Mouse (Mus musculus) heart, embryonic 16.5 days (tissue): Measurements from ENCODE around the gene Rgl3. TPM values are rescaled to one million over a fixed set of nuclear protein-coding genes. Genes with fewer than 3 reads are reported as not detected.
A peak's percentile ranks its signal among the peaks of the same experiment; 100 is the strongest.

Experiments
- ATAC-seq: fragments of 200-750 bp; cut with Nextera tagmentation; replicated peaks from 2 replicates; pipeline ENCODE4 v1.8.0; 2017; ENCODE audit warnings: moderate number of reproducible peaks; ENCODE audit not compliant: insufficient read depth, low FRiP score; ENCODE audit errors: extremely low read depth
- H3K27ac ChIP-seq: fragments of 300-500 bp; sonication (generic); 2 replicates; pipeline ENCODE4 v1.5.1; 2014; ENCODE audit warnings: mild to moderate bottlenecking, low read length, control low read depth, moderate library complexity
- H3K27me3 ChIP-seq: fragments of 300-500 bp; sonication (generic); 2 replicates; pipeline ENCODE4 v1.6.1; 2014; ENCODE audit warnings: low read length, mixed read lengths; ENCODE audit not compliant: control insufficient read depth, insufficient read depth
- H3K36me3 ChIP-seq: fragments of 300-500 bp; sonication (generic); 2 replicates; pipeline ENCODE4 v1.6.1; 2014; ENCODE audit not compliant: control insufficient read depth, insufficient read depth
- H3K4me1 ChIP-seq: fragments of 300-500 bp; sonication (generic); 2 replicates; pipeline ENCODE4 v1.6.1; 2014; ENCODE audit warnings: low read length, mixed read lengths; ENCODE audit not compliant: control insufficient read depth, insufficient read depth
- H3K4me2 ChIP-seq: fragments of 300-500 bp; sonication (generic); 2 replicates; pipeline ENCODE4 v1.6.1; 2014; ENCODE audit warnings: low read depth, mild to moderate bottlenecking, control low read depth, low read length
- H3K4me3 ChIP-seq: fragments of 300-500 bp; sonication (generic); 2 replicates; pipeline ENCODE4 v1.5.1; 2014; ENCODE audit warnings: mild to moderate bottlenecking, control low read depth, low read length
- H3K9ac ChIP-seq: fragments of 300-500 bp; sonication (generic); 2 replicates; pipeline ENCODE4 v1.6.1; 2014; ENCODE audit warnings: low read length, control low read depth
- H3K9me3 ChIP-seq: fragments of 300-500 bp; sonication (generic); replicated peaks from 2 replicates; pipeline ENCODE4 v1.6.1; 2016; ENCODE audit warnings: low read length; ENCODE audit not compliant: control insufficient read depth
- WGBS: fragments of 180-500 bp; shearing (Covaris S2); extraction: QIAGEN DNeasy Blood & Tissue Kit; methylation state at CpG from one replicate; pipeline ENCODE4 v1.1.7; 2014; 5-methylcytosine and 5-hydroxymethylcytosine counted together
- polyA plus RNA-seq: library from polyadenylated mRNA; unstranded; fragments of >200 nt; fragmentation: Nextera tagmentation; extraction: Ambion mirVana; gene quantifications from 2 replicates; pipeline ENCODE4 v1.2.1, GENCODE M21; 2015

The Rgl3 gene
- polyA plus RNA-seq, 1 experiment from 2014 or later = 2.6 TPM

- Histone ChIP-seq H3K27me3 (no peaks in the 10 kb centered on the region), H3K9ac (no peak overlapping the region), H3K4me2 (no peak overlapping the region), H3K4me3 (no peak overlapping the region), H3K9me3 (no peaks in the 10 kb centered on the region), H3K4me1 (no peaks in the 10 kb centered on the region), H3K27ac (no peak overlapping the region), H3K36me3 (peaks cover 56% of the 10 kb centered on the region)
- 90% methylated on average over 13 of the region's 13 CpGs for WGBS
- ATAC-seq = no peak
These were observed 23.5 kb upstream of the Rgl3 start for GRCm38 (mm10) chr9:22012731-22013130.

GRCm38 (mm10) chr9:22011055-22011454, 21.8 kb upstream of the Rgl3 start:
- no peaks in the 10 kb centered on the region for H3K27me3 ChIP-seq
- H3K36me3 ChIP-seq = peaks cover 65% of the 10 kb centered on the region
- H3K9me3 ChIP-seq = no peaks in the 10 kb centered on the region
- H3K27ac ChIP-seq = no peak overlapping the region
- no peak overlapping the region for H3K4me2 ChIP-seq
- no peaks in the 10 kb centered on the region for H3K4me1 ChIP-seq
- no peak overlapping the region for H3K4me3 ChIP-seq
- 86% methylated on average over 5 of the region's 5 CpGs for WGBS
- no peak overlapping the region for H3K9ac ChIP-seq
- no peak for ATAC-seq

GRCm38 (mm10) chr9:22004546-22004945, 15.3 kb upstream of the Rgl3 start:
- ATAC-seq = no peak
- peaks cover 25% of the 10 kb centered on the region for H3K36me3 ChIP-seq
- 88% methylated on average over 12 of the region's 12 CpGs for WGBS

GRCm38 (mm10) chr9:22003163-22003554, 13.9 kb upstream of the Rgl3 start:
- peak; percentile 7; the same call in 1 of the 2 replicates for ATAC-seq
- peaks cover 16% of the 10 kb centered on the region for H3K36me3 ChIP-seq
- H3K4me1 ChIP-seq = peaks cover 12% of the 10 kb centered on the region
- no peaks in the 10 kb centered on the region for H3K9me3 ChIP-seq
- WGBS = under 1% methylated on average over 18 of the region's 18 CpGs
- H3K27me3 ChIP-seq = no peaks in the 10 kb centered on the region
- peak overlapping the region; percentile 91 for H3K4me2 ChIP-seq
- H3K4me3 ChIP-seq = peak overlapping the region; percentile 68
- peak overlapping the region; percentile 44 for H3K27ac ChIP-seq
- H3K9ac ChIP-seq = peak overlapping the region; percentile 73

More at GRCm38 (mm10) chr9:22004546-22004945, 15.3 kb upstream of the Rgl3 start:
- Histone ChIP-seq H3K4me1 (peaks cover 12% of the 10 kb centered on the region), H3K9me3 (no peaks in the 10 kb centered on the region), H3K4me3 (no peak overlapping the region), H3K27ac (no peak overlapping the region), H3K4me2 (no peak overlapping the region), H3K27me3 (no peaks in the 10 kb centered on the region), H3K9ac (no peak overlapping the region)

- peak; percentile 99 for ATAC-seq
- Histone ChIP-seq H3K9ac (peak within 1 kb of the TSS; percentile 73), H3K9me3 (no peaks in the 10 kb centered on the region), H3K4me3 (peak within 1 kb of the TSS; percentile 68), H3K4me1 (peaks cover 12% of the 10 kb centered on the region), H3K36me3 (peaks cover 14% of the 10 kb centered on the region), H3K27ac (peak within 1 kb of the TSS; percentile 44), H3K27me3 (peaks cover 4% of the 10 kb centered on the region), H3K4me2 (peak within 1 kb of the TSS; percentile 91)
- 6% methylated on average over 57 of the region's 57 CpGs for WGBS
These were observed 13.2 kb upstream of the Rgl3 start, which contains the start of the genes Ccdc151 and Prkcsh for GRCm38 (mm10) chr9:22002194-22003162. Gene Ccdc151, minus strand, starts transcription at chr9:22002634. Gene Prkcsh, plus strand, starts transcription at chr9:22002806.

GRCm38 (mm10) chr9:22001633-22002032, 12.4 kb upstream of the Rgl3 start:
- WGBS = 85% methylated on average over 4 of the region's 4 CpGs
- Histone ChIP-seq H3K4me1 (peaks cover 12% of the 10 kb centered on the region), H3K27me3 (peaks cover 4% of the 10 kb centered on the region), H3K36me3 (peaks cover 10% of the 10 kb centered on the region), H3K9ac (no peak overlapping the region), H3K4me2 (no peak overlapping the region), H3K4me3 (no peak overlapping the region), H3K9me3 (no peaks in the 10 kb centered on the region), H3K27ac (no peak overlapping the region)
- no peak for ATAC-seq

GRCm38 (mm10) chr9:22000296-22000695, 11.1 kb upstream of the Rgl3 start:
- Histone ChIP-seq H3K9me3 (peaks cover 3% of the 10 kb centered on the region; the same call in 1 of the 2 replicates), H3K9ac (no peak overlapping the region), H3K36me3 (peaks cover 3% of the 10 kb centered on the region; the same call in 1 of the 2 replicates), H3K4me3 (no peak overlapping the region), H3K27me3 (peaks cover 4% of the 10 kb centered on the region), H3K27ac (no peak overlapping the region), H3K4me1 (peaks cover 12% of the 10 kb centered on the region), H3K4me2 (no peak overlapping the region)
- 88% methylated on average over 6 of the region's 6 CpGs for WGBS
- no peak for ATAC-seq

- Histone ChIP-seq H3K4me2 (no peak overlapping the region), H3K4me3 (no peak overlapping the region), H3K4me1 (no peaks in the 10 kb centered on the region), H3K9me3 (peaks cover 3% of the 10 kb centered on the region; the same call in 1 of the 2 replicates), H3K36me3 (no peaks in the 10 kb centered on the region), H3K27ac (no peak overlapping the region), H3K27me3 (peaks cover 25% of the 10 kb centered on the region), H3K9ac (no peak overlapping the region)
- WGBS = 75% methylated on average over 3 of the region's 3 CpGs
- no peak for ATAC-seq
These were observed 7.1 kb upstream of the Rgl3 start for GRCm38 (mm10) chr9:21996178-21996867.
